Mouse (Mus musculus) kidney, embryonic 16.5 days (tissue): Measurements from ENCODE around the gene Wee2. TPM values are rescaled to one million over a fixed set of nuclear protein-coding genes. Genes with fewer than 3 reads are reported as not detected.

ENCODE experiments used
- ATAC-seq: fragments of 200-750 bp; cut with Nextera tagmentation; 2 replicates; pipeline ENCODE4 v1.8.0; 2017; ENCODE audit warnings: moderate TSS enrichment; ENCODE audit not compliant: low FRiP score, low TSS enrichment
- H3K27ac ChIP-seq: fragments of 300-500 bp; sonication (generic); 2 replicates; pipeline ENCODE4 v1.5.1; 2014; ENCODE audit warnings: low read length
- H3K27me3 ChIP-seq: fragments of 300-500 bp; sonication (generic); 2 replicates; pipeline ENCODE4 v1.6.1; 2014; ENCODE audit warnings: low read length, control low read depth, mixed read lengths; ENCODE audit not compliant: insufficient read depth
- H3K36me3 ChIP-seq: fragments of 300-500 bp; sonication (generic); 2 replicates; pipeline ENCODE4 v1.6.1; 2014; ENCODE audit warnings: low read length, control low read depth, mixed read lengths; ENCODE audit not compliant: insufficient read depth
- H3K4me1 ChIP-seq: fragments of 300-500 bp; sonication (generic); 2 replicates; pipeline ENCODE4 v1.6.1; 2014; ENCODE audit warnings: low read length, control low read depth, mixed read lengths; ENCODE audit not compliant: insufficient read depth
- H3K4me2 ChIP-seq: fragments of 300-500 bp; sonication (generic); replicated peaks from 2 replicates; pipeline ENCODE4 v1.6.1; 2014; ENCODE audit warnings: low read depth, low read length
- H3K4me3 ChIP-seq: fragments of 300-500 bp; sonication (generic); 2 replicates; pipeline ENCODE4 v1.5.1; 2014; ENCODE audit warnings: mild to moderate bottlenecking, low read length
- H3K9ac ChIP-seq: fragments of 300-500 bp; sonication (generic); replicated peaks from 2 replicates; pipeline ENCODE4 v1.6.1; 2014; ENCODE audit warnings: low read length
- H3K9me3 ChIP-seq: fragments of 300-500 bp; sonication (generic); 2 replicates; pipeline ENCODE4 v1.6.1; 2016; ENCODE audit warnings: low read length, control low read depth
- WGBS: fragments of 180-500 bp; shearing (Covaris S2); extraction: QIAGEN DNeasy Blood & Tissue Kit; methylation state at CpG from one replicate; pipeline ENCODE4 v1.1.7; 2014; 5-methylcytosine and 5-hydroxymethylcytosine counted together
- polyA plus RNA-seq: library from polyadenylated mRNA; unstranded; fragments of >200 nt; fragmentation: Nextera tagmentation; extraction: Ambion mirVana; gene quantifications from 2 replicates; pipeline ENCODE4 v1.2.1, GENCODE M21; 2015

Gene Wee2
- polyA plus RNA-seq, 1 experiment from 2014 or later, result not detected

DNA sequence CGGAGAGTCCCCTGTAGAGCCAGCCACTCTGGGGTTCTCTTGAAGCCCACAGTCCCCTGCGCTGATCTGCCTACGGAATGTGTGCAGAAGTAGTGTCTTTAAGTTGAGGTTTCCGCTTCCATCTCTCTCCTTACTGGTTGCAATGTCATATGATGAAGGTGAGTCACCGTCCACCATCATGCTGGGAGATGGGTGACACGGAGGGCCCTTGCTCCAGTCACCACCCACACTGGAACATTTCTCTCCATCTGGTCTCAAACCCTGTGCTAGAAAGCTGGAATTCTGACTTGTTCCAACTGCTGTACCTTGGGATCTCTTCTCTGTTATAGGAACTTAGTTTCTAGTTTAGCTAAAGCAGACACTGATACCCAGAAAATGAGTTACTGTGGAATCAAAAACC is 17.8 kb upstream of the Wee2 start:
- Histone ChIP-seq H3K27me3 (no peaks in the 10 kb centered on the region), H3K4me2 (no peak overlapping the region), H3K4me3 (no peak overlapping the region), H3K36me3 (peaks cover 4% of the 10 kb centered on the region; the same call in 1 of the 2 replicates), H3K4me1 (no peaks in the 10 kb centered on the region), H3K9ac (no peak overlapping the region), H3K27ac (no peak overlapping the region), H3K9me3 (no peaks in the 10 kb centered on the region)
- no peak for ATAC-seq
- WGBS, result 96% methylated on average over 6 of the region's 6 CpGs

- H3K27me3 ChIP-seq, result no peaks in the 10 kb centered on the region
- H3K27ac ChIP-seq, result no peak overlapping the region
- no peaks in the 10 kb centered on the region for H3K4me1 ChIP-seq
- WGBS, result 75% methylated on average over 1 of the region's 1 CpGs
- ATAC-seq, result no peak
- H3K4me2 ChIP-seq, result no peak overlapping the region
- H3K9ac ChIP-seq, result no peak overlapping the region
- no peak overlapping the region for H3K4me3 ChIP-seq
- H3K9me3 ChIP-seq, result no peaks in the 10 kb centered on the region
- peaks cover 4% of the 10 kb centered on the region; the same call in 1 of the 2 replicates for H3K36me3 ChIP-seq
Measured at GRCm38 (mm10) chr6:40423013-40423412, 15.9 kb upstream of the Wee2 start.

- Histone ChIP-seq H3K27me3 (no peaks in the 10 kb centered on the region), H3K9ac (no peak overlapping the region), H3K27ac (no peak overlapping the region), H3K36me3 (peaks cover 4% of the 10 kb centered on the region; the same call in 1 of the 2 replicates), H3K4me3 (no peak overlapping the region), H3K4me2 (no peak overlapping the region), H3K4me1 (no peaks in the 10 kb centered on the region), H3K9me3 (no peaks in the 10 kb centered on the region)
- ATAC-seq, result no peak
- WGBS, result 64% methylated on average over 1 of the region's 1 CpGs
Measured at GRCm38 (mm10) chr6:40423774-40424173, 15.1 kb upstream of the Wee2 start.

- H3K27me3 ChIP-seq, result no peaks in the 10 kb centered on the region
- peaks cover 4% of the 10 kb centered on the region; the same call in 1 of the 2 replicates for H3K4me1 ChIP-seq
- WGBS, result 87% methylated on average over 7 of the region's 7 CpGs
- H3K9me3 ChIP-seq, result no peaks in the 10 kb centered on the region
- no peak overlapping the region for H3K27ac ChIP-seq
- H3K36me3 ChIP-seq, result no peaks in the 10 kb centered on the region
- H3K4me2 ChIP-seq, result no peak overlapping the region
- no peak overlapping the region for H3K9ac ChIP-seq
- no peak for ATAC-seq
- no peak overlapping the region for H3K4me3 ChIP-seq
Measured at GRCm38 (mm10) chr6:40427441-40427840, 11.4 kb upstream of the Wee2 start.

DNA sequence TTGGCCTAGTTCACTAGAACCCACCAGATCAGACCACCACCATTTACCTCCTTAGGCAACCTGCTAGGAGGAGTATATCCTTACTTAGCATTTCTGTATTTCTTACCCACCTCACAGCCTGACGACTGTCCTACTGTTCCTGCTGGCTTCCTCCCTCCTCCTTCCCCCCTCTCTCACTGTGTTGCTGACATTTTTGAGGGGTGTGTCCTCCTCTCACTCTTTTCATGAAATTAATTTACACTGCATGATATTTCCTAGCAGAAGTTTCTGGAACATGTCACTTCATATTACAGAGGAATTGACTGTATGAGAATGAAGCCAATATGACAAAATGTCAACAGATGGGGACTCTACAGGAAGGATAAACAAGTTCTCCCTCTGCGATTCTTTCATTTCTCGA is 10.2 kb upstream of the Wee2 start:
- no peak for ATAC-seq
- Histone ChIP-seq H3K4me2 (no peak overlapping the region), H3K36me3 (no peaks in the 10 kb centered on the region)

DNA sequence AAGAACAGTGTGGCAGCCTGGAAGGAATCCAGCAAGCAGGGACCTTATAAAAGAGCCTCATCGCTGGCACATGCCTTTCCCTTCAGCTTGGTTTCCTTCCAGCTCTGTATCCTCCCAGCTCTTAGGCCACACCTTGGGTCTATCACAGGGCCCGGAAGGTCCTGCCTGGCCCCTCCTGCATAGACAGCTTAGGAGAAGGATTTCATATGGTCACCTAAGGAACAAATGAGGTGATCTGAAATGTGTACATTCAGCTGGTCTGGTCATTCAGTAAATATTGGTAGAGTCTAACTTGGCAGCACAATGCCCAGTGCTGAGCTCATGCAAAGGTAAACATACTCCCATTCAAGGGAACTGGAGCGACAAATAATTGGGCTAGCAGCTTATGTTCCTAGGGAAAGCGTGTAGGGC is 9.4 kb upstream of the Wee2 start:
- Histone ChIP-seq H3K9me3 (no peaks in the 10 kb centered on the region), H3K4me2 (no peak overlapping the region), H3K9ac (no peak overlapping the region), H3K27ac (no peak overlapping the region), H3K36me3 (no peaks in the 10 kb centered on the region), H3K4me3 (no peak overlapping the region), H3K27me3 (no peaks in the 10 kb centered on the region; the same call in 1 of the 2 replicates), H3K4me1 (peaks cover 9% of the 10 kb centered on the region)
- ATAC-seq, result peak; percentile 29; the same call in 1 of the 2 replicates
- WGBS, result 68% methylated on average over 4 of the region's 4 CpGs

More for the DNA sequence above, 10.2 kb upstream of the Wee2 start:
- Histone ChIP-seq H3K9ac (no peak overlapping the region), H3K27me3 (no peaks in the 10 kb centered on the region), H3K9me3 (no peaks in the 10 kb centered on the region), H3K4me3 (no peak overlapping the region), H3K4me1 (peaks cover 4% of the 10 kb centered on the region; the same call in 1 of the 2 replicates), H3K27ac (no peak overlapping the region)
- 74% methylated on average over 3 of the region's 3 CpGs for WGBS

GRCm38 (mm10) chr6:40430251-40430650 is 8.6 kb upstream of the Wee2 start:
- no peak for ATAC-seq
- Histone ChIP-seq H3K4me2 (no peak overlapping the region), H3K4me1 (peaks cover 14% of the 10 kb centered on the region), H3K9ac (no peak overlapping the region), H3K27me3 (no peaks in the 10 kb centered on the region; the same call in 1 of the 2 replicates), H3K4me3 (no peak overlapping the region), H3K9me3 (no peaks in the 10 kb centered on the region), H3K36me3 (no peaks in the 10 kb centered on the region), H3K27ac (no peak overlapping the region)
- whole genome bisulfite sequencing, result 90% methylated on average over 3 of the region's 3 CpGs

DNA sequence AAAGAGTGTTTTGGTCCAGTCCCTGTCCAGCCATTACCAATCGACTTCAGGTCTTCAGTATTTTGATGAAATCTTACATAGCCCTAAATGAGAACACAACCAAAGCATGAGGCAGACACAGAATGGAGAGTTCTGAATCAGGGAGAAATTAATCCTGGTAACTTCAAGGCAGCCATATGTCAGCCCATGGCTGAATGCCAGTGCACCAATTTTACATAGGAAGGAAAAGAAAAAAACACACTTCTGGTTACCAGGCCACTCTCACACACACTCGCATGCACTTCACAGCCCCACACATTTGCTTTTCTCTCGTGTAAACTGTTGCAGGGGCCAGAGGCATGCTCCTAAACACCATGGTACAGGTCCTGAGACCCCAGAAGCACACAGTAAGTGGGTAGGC is 8.0 kb upstream of the Wee2 start:
- 76% methylated on average over 3 of the region's 3 CpGs for WGBS
- Histone ChIP-seq H3K4me3 (no peak overlapping the region), H3K27me3 (no peaks in the 10 kb centered on the region; the same call in 1 of the 2 replicates), H3K9ac (no peak overlapping the region), H3K9me3 (no peaks in the 10 kb centered on the region), H3K27ac (no peak overlapping the region), H3K36me3 (no peaks in the 10 kb centered on the region), H3K4me1 (peaks cover 14% of the 10 kb centered on the region), H3K4me2 (no peak overlapping the region)
- no peak for ATAC-seq

- H3K9ac ChIP-seq, result no peak overlapping the region
- ATAC-seq, result no peak
- no peaks in the 10 kb centered on the region for H3K9me3 ChIP-seq
- H3K4me2 ChIP-seq, result no peak overlapping the region
- no peaks in the 10 kb centered on the region for H3K36me3 ChIP-seq
- H3K4me1 ChIP-seq, result peaks cover 16% of the 10 kb centered on the region
- no peak overlapping the region for H3K27ac ChIP-seq
- no peaks in the 10 kb centered on the region; the same call in 1 of the 2 replicates for H3K27me3 ChIP-seq
- no peak overlapping the region for H3K4me3 ChIP-seq
- WGBS, result 68% methylated on average over 4 of the region's 4 CpGs
Measured at GRCm38 (mm10) chr6:40431356-40431755, 7.5 kb upstream of the Wee2 start.

GRCm38 (mm10) chr6:40431812-40432211 is 7.1 kb upstream of the Wee2 start:
- no peaks in the 10 kb centered on the region; the same call in 1 of the 2 replicates for H3K27me3 ChIP-seq
- no peak overlapping the region for H3K4me3 ChIP-seq
- H3K27ac ChIP-seq, result no peak overlapping the region
- no peak overlapping the region for H3K9ac ChIP-seq
- no peak for ATAC-seq
- H3K4me2 ChIP-seq, result no peak overlapping the region
- no peaks in the 10 kb centered on the region for H3K9me3 ChIP-seq
- no peaks in the 10 kb centered on the region for H3K36me3 ChIP-seq
- peaks cover 18% of the 10 kb centered on the region for H3K4me1 ChIP-seq
